Mouse (Mus musculus): ENCODE data around the gene 4930524J08Rik.

Gene 4930524J08Rik

GRCm38 (mm10) chr5:100005896-100006295 lies 27.0 kb downstream of the 4930524J08Rik start:
- no peak for DNase-seq

GRCm38 (mm10) chr5:100006324-100007039 lies 27.6 kb downstream of the 4930524J08Rik start:
- no peak for DNase-seq

- peak; percentile 55 for DNase-seq
Measured at GRCm38 (mm10) chr5:100007040-100007375, 28.1 kb downstream of the 4930524J08Rik start.

- DNase-seq = no peak
Measured at GRCm38 (mm10) chr5:100008485-100008884, 29.6 kb downstream of the 4930524J08Rik start.

DNA sequence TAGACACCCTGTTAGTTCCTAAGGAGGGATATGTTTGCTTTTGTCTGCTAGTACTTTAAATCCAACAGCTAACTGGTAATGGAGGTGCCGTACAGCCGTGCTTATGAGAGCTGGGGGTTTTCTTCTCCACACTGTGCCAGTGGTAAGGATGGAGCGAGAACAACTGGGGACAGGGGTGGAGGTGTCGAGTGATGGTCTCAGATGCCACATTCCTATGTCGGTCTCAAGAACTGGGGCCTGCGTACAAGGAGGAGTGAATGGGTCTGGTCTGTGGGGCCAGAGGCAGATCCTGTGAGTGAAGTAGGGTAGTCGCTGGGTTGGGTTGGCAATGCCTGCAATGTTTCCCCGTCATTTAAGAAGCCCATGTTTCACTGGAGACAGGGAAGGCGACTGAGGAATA lies 33.7 kb downstream of the 4930524J08Rik start:
- no peak for DNase-seq

DNA sequence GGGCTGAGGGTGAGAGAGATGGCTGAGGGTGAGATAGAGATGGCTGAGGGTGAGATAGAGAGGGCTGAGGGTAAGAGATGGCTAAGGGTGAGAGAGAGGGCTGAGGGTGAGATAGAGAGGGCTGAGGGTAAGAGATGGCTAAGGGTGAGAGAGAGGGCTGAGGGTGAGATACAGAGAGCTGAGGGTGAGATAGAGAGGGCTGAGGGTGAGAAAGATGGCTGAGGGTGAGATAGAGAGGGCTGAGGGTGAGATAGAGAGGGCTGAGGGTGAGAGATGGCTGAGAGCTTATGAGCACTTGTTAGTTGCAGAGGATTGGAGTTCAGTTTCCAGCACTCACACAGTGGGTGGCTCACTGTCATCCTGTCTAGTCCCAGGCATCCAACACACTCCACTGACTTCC lies 41.2 kb downstream of the 4930524J08Rik start:
- no peak for DNase-seq

GRCm38 (mm10) chr5:100024403-100024802 lies 45.5 kb downstream of the 4930524J08Rik start:
- DNase-seq = no peak

DNA sequence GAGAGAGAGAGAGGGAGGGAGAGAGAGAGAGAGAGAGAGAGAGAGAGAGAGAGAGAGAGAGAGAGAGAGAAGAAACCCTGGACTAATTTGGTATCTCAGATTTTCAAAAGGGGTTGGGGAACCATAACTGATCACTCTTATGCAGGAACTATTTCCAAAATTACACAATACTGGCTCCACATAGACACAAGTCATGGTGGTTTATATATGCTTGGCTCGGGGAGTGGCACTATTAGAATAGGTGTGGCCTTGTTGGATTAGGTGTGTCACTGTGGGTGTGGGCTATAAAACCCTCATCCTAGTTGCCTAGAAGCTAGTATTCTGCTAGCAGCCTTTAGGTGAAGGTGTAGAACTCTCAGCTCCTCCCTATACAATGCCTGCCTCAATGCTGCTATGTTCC lies 46.0 kb downstream of the 4930524J08Rik start:
- no peak for DNase-seq
